Mouse (Mus musculus): Measurements from ENCODE around the gene Fgf12. TPM values are rescaled to one million over a fixed set of nuclear protein-coding genes. Genes with fewer than 3 reads are reported as not detected.
A peak's percentile ranks its signal among the peaks of the same experiment; 100 is the strongest.

Gene Fgf12
- polyA plus RNA-seq, 1 experiment from 2014 or later = 6.6 TPM

DNA sequence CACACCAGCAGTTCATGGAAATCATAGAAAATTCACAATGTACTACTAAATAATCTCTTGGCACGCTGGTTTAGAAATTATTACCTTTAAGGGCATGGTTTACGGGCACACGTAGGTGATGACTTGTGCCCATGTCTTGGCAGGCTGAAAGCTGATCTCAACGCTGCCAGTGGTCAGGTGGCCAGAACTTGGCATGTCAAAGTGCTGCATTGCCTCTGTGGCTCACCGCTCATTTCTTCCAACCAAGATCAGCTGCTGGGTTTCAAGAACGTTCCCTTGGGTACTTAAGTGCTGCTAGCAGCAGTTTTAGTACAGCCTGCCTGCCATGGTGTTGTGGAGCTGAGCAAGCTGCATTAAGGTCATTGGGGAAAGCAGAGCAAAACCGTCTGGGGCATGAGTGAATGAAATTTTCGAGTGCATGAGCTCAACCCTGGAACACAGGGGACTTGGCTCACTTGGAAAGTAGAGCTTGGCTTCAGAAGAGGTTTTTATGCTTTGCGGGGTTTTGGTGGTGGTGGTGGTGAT is 63.9 kb downstream of the Fgf12 start:
- H3K27ac ChIP-seq = no peak overlapping the region
- 88% methylated on average over 9 of the region's 9 CpGs for WGBS
- no peaks in the 10 kb centered on the region for H3K27me3 ChIP-seq
- H3K4me1 ChIP-seq = no peaks in the 10 kb centered on the region
- no peak overlapping the region for H3K4me3 ChIP-seq
- H3K4me2 ChIP-seq (replicated peaks) = no peak overlapping the region
- ATAC-seq (ENCODE audit: insufficient number of reproducible peaks, insufficient read depth, low FRiP score, low TSS enrichment) = no peak
- no peaks in the 10 kb centered on the region for H3K36me3 ChIP-seq
- no peak overlapping the region for H3K9ac ChIP-seq
- H3K9me3 ChIP-seq = no peaks in the 10 kb centered on the region

DNA sequence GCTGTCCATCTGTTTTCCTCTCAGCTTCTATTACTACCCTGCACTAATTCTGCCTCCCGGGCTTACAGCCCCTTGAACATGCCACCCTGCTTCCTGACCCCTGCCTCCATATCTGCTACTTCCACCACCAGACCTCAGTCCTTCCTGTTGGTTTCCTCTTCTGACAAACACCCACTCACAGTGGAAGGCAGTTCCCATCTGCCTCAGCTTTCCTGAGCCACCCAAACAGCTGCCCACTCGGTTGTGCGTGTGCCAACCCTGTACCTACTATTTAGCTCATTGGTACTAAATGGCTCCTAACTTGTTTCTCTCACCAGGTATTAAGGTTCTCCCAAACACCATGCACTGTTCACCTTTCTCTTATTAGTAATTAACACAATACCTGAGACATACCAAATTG is 71.2 kb downstream of the Fgf12 start:
- H3K36me3 ChIP-seq = no peaks in the 10 kb centered on the region
- H3K27me3 ChIP-seq = no peaks in the 10 kb centered on the region
- no peaks in the 10 kb centered on the region for H3K9me3 ChIP-seq
- ATAC-seq (ENCODE audit: insufficient number of reproducible peaks, insufficient read depth, low FRiP score, low TSS enrichment) = no peak
- no peak overlapping the region for H3K4me2 ChIP-seq (replicated peaks)
- 87% methylated on average over 3 of the region's 3 CpGs for WGBS
- no peak overlapping the region for H3K9ac ChIP-seq
- no peak overlapping the region for H3K27ac ChIP-seq
- no peaks in the 10 kb centered on the region for H3K4me1 ChIP-seq
- H3K4me3 ChIP-seq = no peak overlapping the region

DNA sequence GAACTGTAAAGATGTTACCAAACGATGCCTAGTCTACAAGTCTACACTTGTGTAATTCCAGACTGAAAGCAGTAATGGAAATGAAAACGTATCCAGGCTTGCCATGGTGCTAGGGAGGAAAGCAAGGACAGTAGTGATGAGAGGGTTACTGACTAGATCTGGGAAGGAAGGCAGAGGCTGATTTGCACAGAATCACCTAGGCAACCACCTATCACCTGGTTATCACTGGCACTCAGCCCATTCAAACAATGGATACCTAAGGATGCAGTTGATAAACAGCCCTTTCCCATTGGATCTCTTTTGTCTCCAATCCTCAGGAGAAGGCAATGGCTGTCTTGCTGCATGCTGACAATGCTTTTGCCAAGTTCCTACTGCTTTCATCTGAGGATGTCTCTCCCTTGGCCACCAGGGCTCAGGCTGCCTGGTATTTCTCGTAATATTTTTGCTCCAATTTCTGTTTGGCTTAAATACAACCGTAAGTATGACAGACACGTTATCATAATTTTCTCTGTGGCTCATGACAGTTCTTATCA is 84.0 kb downstream of the Fgf12 start:
- H3K9ac ChIP-seq = no peak overlapping the region
- no peaks in the 10 kb centered on the region for H3K4me1 ChIP-seq
- 80% methylated on average over 5 of the region's 5 CpGs for WGBS
- H3K9me3 ChIP-seq = no peaks in the 10 kb centered on the region
- no peak for ATAC-seq (ENCODE audit: insufficient number of reproducible peaks, insufficient read depth, low FRiP score, low TSS enrichment)
- H3K36me3 ChIP-seq = no peaks in the 10 kb centered on the region
- no peaks in the 10 kb centered on the region for H3K27me3 ChIP-seq
- H3K4me2 ChIP-seq (replicated peaks) = no peak overlapping the region
- no peak overlapping the region for H3K4me3 ChIP-seq
- no peak overlapping the region for H3K27ac ChIP-seq

DNA sequence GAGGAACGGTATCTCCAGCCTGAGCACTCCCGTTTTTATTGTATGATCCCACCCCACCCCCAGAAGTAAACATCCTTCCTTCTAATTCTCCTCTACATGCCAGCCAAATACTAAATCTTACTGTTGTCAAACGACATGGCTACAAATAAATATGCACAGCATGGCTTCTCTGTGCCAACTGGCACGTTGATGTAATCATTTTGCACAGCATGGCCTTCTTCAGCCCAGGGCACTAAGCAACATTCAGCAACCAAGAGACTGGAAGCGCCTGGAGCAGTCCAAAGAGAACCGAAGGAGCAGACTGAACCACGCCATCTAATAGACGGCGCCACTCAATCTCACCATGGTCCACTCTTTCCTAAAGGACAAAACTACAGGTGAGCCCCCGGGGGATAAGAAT is 100.2 kb downstream of the Fgf12 start:
- Histone ChIP-seq H3K4me1 (no peaks in the 10 kb centered on the region), H3K9me3 (no peaks in the 10 kb centered on the region), H3K36me3 (no peaks in the 10 kb centered on the region), H3K4me3 (no peak overlapping the region), H3K27me3 (no peaks in the 10 kb centered on the region), H3K4me2 (replicated peaks) (no peak overlapping the region), H3K27ac (no peak overlapping the region), H3K9ac (no peak overlapping the region)
- WGBS = 89% methylated on average over 10 of the region's 10 CpGs
- ATAC-seq (ENCODE audit: insufficient number of reproducible peaks, insufficient read depth, low FRiP score, low TSS enrichment) = no peak

DNA sequence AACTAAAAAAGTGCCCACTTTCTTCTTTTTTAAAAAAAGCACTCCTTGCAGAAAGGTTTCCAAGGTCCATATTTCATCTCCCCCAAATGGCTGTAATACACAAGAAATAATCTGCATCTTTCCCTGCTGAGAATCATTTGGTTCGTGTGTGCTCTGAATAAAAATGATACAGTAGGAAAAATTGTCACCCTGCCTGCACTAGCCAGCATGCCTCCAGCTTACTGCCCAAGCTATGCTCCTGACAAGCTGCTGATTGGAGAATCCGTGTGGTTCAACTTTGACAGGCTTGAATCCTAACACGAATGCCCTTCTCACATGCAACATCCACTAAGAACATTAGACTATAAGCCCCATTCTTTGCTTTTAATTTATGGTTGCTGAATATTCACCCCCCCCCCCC is 102.3 kb downstream of the Fgf12 start:
- no peak for ATAC-seq (ENCODE audit: insufficient number of reproducible peaks, insufficient read depth, low FRiP score, low TSS enrichment)
- Histone ChIP-seq H3K4me2 (replicated peaks) (no peak overlapping the region), H3K9me3 (no peaks in the 10 kb centered on the region), H3K36me3 (no peaks in the 10 kb centered on the region), H3K4me3 (no peak overlapping the region), H3K4me1 (no peaks in the 10 kb centered on the region), H3K27ac (no peak overlapping the region), H3K9ac (no peak overlapping the region), H3K27me3 (no peaks in the 10 kb centered on the region)
- 61% methylated on average over 3 of the region's 3 CpGs for WGBS

DNA sequence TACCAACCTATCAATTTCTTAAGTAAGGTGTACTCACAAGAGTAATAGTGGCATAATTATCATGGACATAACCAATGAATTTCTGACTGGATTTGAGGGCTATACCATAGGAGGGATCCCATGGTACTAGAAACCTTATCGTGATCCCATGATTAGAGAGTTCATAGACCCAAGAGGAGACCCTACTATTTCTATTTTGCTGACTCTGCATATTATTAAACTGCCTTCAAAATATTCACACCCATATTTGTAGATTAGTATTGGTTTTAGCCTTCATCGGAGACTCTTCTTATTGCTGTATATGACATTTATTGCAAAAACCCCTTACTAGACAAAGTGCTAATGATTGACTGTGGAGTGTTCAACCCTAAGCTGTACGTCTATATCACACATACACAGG is 107.8 kb downstream of the Fgf12 start:
- WGBS = 91% methylated on average over 3 of the region's 3 CpGs
- no peaks in the 10 kb centered on the region for H3K27me3 ChIP-seq
- no peak for ATAC-seq (ENCODE audit: insufficient number of reproducible peaks, insufficient read depth, low FRiP score, low TSS enrichment)
- H3K9me3 ChIP-seq = no peaks in the 10 kb centered on the region
- no peak overlapping the region for H3K27ac ChIP-seq
- H3K4me3 ChIP-seq = no peak overlapping the region
- H3K4me2 ChIP-seq (replicated peaks) = no peak overlapping the region
- no peaks in the 10 kb centered on the region for H3K4me1 ChIP-seq
- no peaks in the 10 kb centered on the region for H3K36me3 ChIP-seq
- no peak overlapping the region for H3K9ac ChIP-seq

DNA sequence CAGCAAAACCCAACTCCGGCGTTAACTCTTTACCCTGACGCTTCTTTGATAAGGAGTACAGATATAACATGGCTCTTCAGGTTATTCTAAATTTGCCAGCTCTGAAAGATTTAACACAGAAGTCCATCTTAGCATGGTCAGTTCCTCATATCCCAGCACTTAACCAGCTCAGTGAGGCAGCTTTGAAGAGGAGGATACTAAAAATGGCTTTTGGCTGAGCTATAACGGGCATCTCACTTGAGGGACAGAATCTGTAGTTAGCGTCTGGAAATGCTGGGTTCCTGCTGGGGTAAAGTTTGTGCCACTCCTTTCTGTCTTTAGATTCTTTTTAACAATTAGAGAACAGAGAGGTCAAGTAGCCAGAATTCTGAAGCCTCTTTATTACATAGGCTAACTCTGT is 121.1 kb downstream of the Fgf12 start:
- H3K36me3 ChIP-seq = no peaks in the 10 kb centered on the region
- no peaks in the 10 kb centered on the region for H3K9me3 ChIP-seq
- H3K4me3 ChIP-seq = no peak overlapping the region
- no peak overlapping the region for H3K27ac ChIP-seq
- no peaks in the 10 kb centered on the region for H3K4me1 ChIP-seq
- ATAC-seq (ENCODE audit: insufficient number of reproducible peaks, insufficient read depth, low FRiP score, low TSS enrichment) = no peak
- H3K4me2 ChIP-seq (replicated peaks) = no peak overlapping the region
- WGBS = 82% methylated on average over 5 of the region's 5 CpGs
- no peaks in the 10 kb centered on the region for H3K27me3 ChIP-seq
- no peak overlapping the region for H3K9ac ChIP-seq

DNA sequence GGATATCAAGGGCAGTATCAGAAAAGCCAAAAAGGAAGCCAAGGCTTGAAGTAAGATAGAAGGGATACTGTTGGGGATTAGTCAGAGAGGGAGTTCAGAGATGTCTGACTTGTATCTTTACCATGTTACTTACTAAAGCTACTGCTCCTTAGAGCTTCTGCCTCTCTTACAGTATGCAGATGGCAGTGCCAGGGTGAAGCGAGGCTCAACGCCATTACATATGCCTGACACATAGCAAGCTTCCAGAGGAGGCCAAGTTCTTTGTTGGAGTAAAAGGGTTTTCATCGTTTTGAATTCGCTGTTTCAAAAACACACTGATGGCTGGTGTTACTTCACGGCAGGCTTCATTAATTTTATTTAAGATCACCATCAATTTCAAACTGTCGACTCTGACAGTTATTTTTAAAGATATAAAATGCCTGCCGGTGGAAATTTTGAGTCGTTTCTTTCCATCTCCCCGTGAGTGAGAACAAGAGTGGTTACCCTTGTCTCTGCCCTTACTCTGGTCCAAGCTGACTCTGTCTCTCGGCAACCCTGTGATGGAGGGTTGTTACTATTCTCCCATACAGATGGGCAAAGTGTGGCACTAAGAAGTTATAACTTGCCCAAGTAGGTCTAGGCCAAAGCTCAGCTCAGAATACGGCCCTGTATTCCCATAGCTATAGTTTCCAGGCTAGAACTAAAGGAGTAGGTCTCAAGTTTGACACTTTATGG is 121.9 kb downstream of the Fgf12 start:
- H3K4me3 ChIP-seq = no peak overlapping the region
- no peaks in the 10 kb centered on the region for H3K27me3 ChIP-seq
- H3K27ac ChIP-seq = no peak overlapping the region
- no peak overlapping the region for H3K4me2 ChIP-seq (replicated peaks)
- no peaks in the 10 kb centered on the region for H3K4me1 ChIP-seq
- no peaks in the 10 kb centered on the region for H3K36me3 ChIP-seq
- 92% methylated on average over 11 of the region's 11 CpGs for WGBS
- H3K9ac ChIP-seq = no peak overlapping the region
- no peak for ATAC-seq (ENCODE audit: insufficient number of reproducible peaks, insufficient read depth, low FRiP score, low TSS enrichment)
- no peaks in the 10 kb centered on the region for H3K9me3 ChIP-seq

DNA sequence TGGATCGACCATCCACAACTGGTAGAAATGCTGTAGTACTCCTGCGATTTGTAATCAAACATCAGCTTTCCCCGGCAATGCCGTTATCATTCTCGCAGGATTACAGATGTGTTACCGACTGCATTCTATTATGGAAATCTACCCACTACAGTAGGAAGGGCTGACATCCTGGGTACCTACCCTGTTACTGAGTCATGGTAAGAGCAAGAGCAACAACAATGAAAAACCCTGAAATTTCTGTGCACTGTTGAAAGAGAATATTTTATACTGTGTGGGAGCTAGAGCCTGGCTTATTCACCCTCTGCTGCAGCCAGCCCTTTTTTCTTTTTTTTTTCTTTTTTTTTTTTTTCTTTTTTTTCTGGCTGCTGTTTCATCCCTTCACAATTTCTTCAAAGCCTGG is 126.6 kb downstream of the Fgf12 start:
- no peak for ATAC-seq (ENCODE audit: insufficient number of reproducible peaks, insufficient read depth, low FRiP score, low TSS enrichment)
- no peaks in the 10 kb centered on the region for H3K4me1 ChIP-seq
- no peak overlapping the region for H3K4me3 ChIP-seq
- H3K36me3 ChIP-seq = no peaks in the 10 kb centered on the region
- H3K9ac ChIP-seq = no peak overlapping the region
- no peaks in the 10 kb centered on the region for H3K9me3 ChIP-seq
- no peak overlapping the region for H3K4me2 ChIP-seq (replicated peaks)
- peak overlapping the region; percentile 2; the same call in 1 of the 2 replicates for H3K27ac ChIP-seq
- 79% methylated on average over 6 of the region's 6 CpGs for WGBS
- H3K27me3 ChIP-seq = no peaks in the 10 kb centered on the region

DNA sequence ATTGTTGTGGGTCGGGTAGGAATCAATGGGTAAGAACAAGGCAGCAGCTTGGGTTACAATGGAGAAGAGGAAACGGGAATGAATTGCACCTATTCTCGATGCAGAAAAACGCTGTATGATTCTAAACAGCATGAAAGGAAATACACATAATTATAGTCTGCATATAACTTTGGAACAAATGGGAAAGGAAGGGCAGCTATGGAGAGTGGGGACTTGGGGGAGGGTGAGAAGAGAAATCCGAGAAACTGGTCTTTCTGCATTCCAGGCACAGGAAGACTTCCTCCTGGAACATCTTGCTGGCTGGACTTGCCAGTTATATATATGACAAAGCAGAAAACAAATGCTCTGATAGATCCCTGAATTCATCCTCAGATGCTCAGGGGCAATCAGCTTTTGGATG is 127.2 kb downstream of the Fgf12 start:
- Histone ChIP-seq H3K9ac (no peak overlapping the region), H3K27ac (no peak overlapping the region; the same call in 1 of the 2 replicates), H3K4me3 (no peak overlapping the region), H3K36me3 (no peaks in the 10 kb centered on the region), H3K9me3 (no peaks in the 10 kb centered on the region), H3K27me3 (no peaks in the 10 kb centered on the region), H3K4me2 (replicated peaks) (no peak overlapping the region), H3K4me1 (no peaks in the 10 kb centered on the region)
- peak; percentile 60; the same call in 1 of the 2 replicates for ATAC-seq (ENCODE audit: insufficient number of reproducible peaks, insufficient read depth, low FRiP score, low TSS enrichment)
- 39% methylated on average over 5 of the region's 5 CpGs for WGBS

DNA sequence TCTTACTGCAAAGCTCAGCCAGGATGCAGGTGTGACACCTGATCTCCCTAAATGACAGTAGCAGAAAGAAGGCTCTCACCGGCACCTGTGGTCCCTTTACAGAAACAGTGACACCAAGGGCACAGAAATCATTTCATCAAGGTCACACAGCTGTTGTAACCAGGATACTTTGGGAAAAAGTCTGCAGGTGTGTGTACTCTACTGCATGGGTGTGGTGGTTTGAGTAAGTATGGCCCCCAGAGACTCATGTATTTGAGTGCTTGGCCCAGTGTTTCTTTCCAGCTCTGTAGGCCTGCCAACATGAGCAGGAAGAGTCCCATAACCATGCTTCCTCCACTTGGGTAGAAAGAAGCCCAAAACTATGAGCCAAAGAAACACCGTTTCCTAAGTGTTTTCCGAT is 138.5 kb downstream of the Fgf12 start:
- Histone ChIP-seq H3K9ac (no peak overlapping the region), H3K9me3 (no peaks in the 10 kb centered on the region), H3K4me2 (replicated peaks) (no peak overlapping the region), H3K27ac (no peak overlapping the region), H3K4me1 (peaks cover 10% of the 10 kb centered on the region; the same call in 1 of the 2 replicates), H3K4me3 (no peak overlapping the region), H3K27me3 (no peaks in the 10 kb centered on the region), H3K36me3 (no peaks in the 10 kb centered on the region)
- ATAC-seq (ENCODE audit: insufficient number of reproducible peaks, insufficient read depth, low FRiP score, low TSS enrichment) = no peak
- WGBS = 73% methylated on average over 3 of the region's 3 CpGs

DNA sequence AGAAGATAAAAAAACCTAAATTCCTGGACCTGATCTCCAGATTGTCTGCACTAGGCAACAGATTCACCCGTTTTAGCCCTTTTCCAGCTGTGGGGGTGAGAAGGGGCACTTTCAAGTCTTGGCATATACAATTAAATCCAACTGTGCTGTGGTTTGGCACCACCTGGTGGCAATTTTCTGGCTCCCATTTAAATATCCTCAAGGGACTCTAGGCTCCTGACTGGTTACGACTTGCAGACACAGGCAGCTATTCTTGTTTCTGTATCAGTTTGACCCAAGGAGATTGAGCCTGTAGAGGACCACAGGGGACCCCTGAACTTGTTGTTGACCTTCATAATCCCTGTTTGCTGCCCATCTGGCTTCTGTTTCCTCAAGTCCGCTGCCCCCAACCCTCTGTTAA is 141.9 kb downstream of the Fgf12 start:
- H3K4me3 ChIP-seq = no peak overlapping the region
- no peak overlapping the region for H3K4me2 ChIP-seq (replicated peaks)
- H3K4me1 ChIP-seq = peaks cover 10% of the 10 kb centered on the region; the same call in 1 of the 2 replicates
- H3K36me3 ChIP-seq = no peaks in the 10 kb centered on the region
- H3K27me3 ChIP-seq = no peaks in the 10 kb centered on the region
- H3K9me3 ChIP-seq = no peaks in the 10 kb centered on the region
- 4% methylated on average over 3 of the region's 3 CpGs for WGBS
- H3K27ac ChIP-seq = no peak overlapping the region
- ATAC-seq (ENCODE audit: insufficient number of reproducible peaks, insufficient read depth, low FRiP score, low TSS enrichment) = no peak
- H3K9ac ChIP-seq = no peak overlapping the region
